Mouse (Mus musculus) lung, postnatal 0 days (tissue): ENCODE results near the gene Ssbp2.

ENCODE experiments used
- CTCF ChIP-seq: IDR thresholded peaks from 2 replicates; pipeline ENCODE4 v1.5.1; 2016; ENCODE audit warnings: antibody characterized with exemption, mild to moderate bottlenecking
- EP300 ChIP-seq: IDR thresholded peaks from 2 replicates; pipeline ENCODE4 v1.6.1; 2016; ENCODE audit warnings: antibody characterized with exemption, mild to moderate bottlenecking, control low read depth

DNA sequence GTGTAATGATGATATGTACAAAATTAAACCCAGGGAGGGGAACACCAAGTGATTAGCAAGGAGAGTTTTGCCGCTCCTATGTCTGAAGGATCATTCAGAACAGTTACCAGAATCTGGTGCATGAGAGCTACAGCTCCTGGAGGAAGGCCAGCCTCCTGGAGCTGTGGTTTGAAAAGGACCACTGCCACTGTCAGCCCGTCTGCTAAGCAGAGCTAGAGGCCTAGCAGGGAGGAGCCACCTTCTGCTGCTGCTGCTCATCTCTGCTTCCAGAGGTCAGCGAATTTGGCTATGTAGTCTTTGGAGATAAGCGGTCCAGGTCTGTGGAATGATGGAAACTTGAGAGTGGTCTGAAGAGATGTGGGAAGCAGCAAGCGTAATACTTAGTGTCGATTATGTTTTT, 13.4 kb downstream of the Ssbp2 start:
- TF ChIP-seq CTCF (no peak), EP300 (no peak)
